Mouse (Mus musculus) liver, embryonic 14.5 days (tissue): Measurements from ENCODE around the gene Dupd1. TPM values are rescaled to one million over a fixed set of nuclear protein-coding genes. Genes with fewer than 3 reads are reported as not detected.

Source experiments
- ATAC-seq: fragments of 200-750 bp; cut with Nextera tagmentation; 2 replicates; pipeline ENCODE4 v1.8.0; 2017; ENCODE audit warnings: moderate number of reproducible peaks, mild to moderate bottlenecking, moderate library complexity; ENCODE audit not compliant: insufficient read depth
- DNase-seq, 3 experiments: peaks; one replicate each; pipeline ENCODE4 v3.0.0-alpha.2; 2012 to 2013; ENCODE audit warnings: low read depth in 3 of 3, low spot score in 3 of 3
- H3K27ac ChIP-seq: fragments of 300-500 bp; sonication (generic); 2 replicates; pipeline ENCODE4 v1.5.1; 2014; ENCODE audit warnings: moderate library complexity, mild to moderate bottlenecking, control low read depth, inconsistent platforms
- H3K27me3 ChIP-seq: fragments of 300-500 bp; sonication (generic); 2 replicates; pipeline ENCODE4 v1.6.1; 2014; ENCODE audit warnings: mild to moderate bottlenecking, low read length, moderate library complexity; ENCODE audit not compliant: control insufficient read depth, insufficient read depth
- H3K36me3 ChIP-seq: fragments of 300-500 bp; sonication (generic); replicated peaks from 2 replicates; pipeline ENCODE4 v1.6.1; 2014; ENCODE audit warnings: low read depth; ENCODE audit not compliant: control insufficient read depth, insufficient read depth
- H3K4me1 ChIP-seq, 2 experiments: fragments of 200-500 bp in 1 of 2; fragments of 300-500 bp in 1 of 2; sonication (generic) in 1 of 2; replicated peaks; 2 replicates each; pipeline ENCODE4 v1.6.1; 2012 to 2014; ENCODE audit warnings: antibody characterized with exemption in 1 of 2, inconsistent platforms in 1 of 2, low read length in 1 of 2; ENCODE audit not compliant: control insufficient read depth in 2 of 2, insufficient read depth in 2 of 2
- H3K4me2 ChIP-seq: fragments of 300-500 bp; sonication (generic); 2 replicates; pipeline ENCODE4 v1.6.1; 2014; ENCODE audit warnings: low read depth, mild to moderate bottlenecking, control low read depth, moderate library complexity
- H3K4me3 ChIP-seq, 2 experiments: fragments of 200-500 bp in 1 of 2; fragments of 300-500 bp in 1 of 2; sonication (generic) in 1 of 2; 2 replicates each; pipeline ENCODE4 v1.5.1; 2012 to 2014; ENCODE audit warnings: low read depth in 2 of 2, low read length in 2 of 2, mild to moderate bottlenecking in 2 of 2, control low read depth in 1 of 2, inconsistent platforms in 1 of 2, moderate library complexity in 1 of 2; ENCODE audit not compliant: insufficient read depth in 1 of 2
- H3K9ac ChIP-seq: fragments of 300-500 bp; sonication (generic); replicated peaks from 2 replicates; pipeline ENCODE4 v1.6.1; 2014; ENCODE audit warnings: mild to moderate bottlenecking, control low read depth, moderate library complexity
- H3K9me3 ChIP-seq: fragments of 300-500 bp; sonication (generic); 2 replicates; pipeline ENCODE4 v1.6.1; 2016; ENCODE audit warnings: low read length, mixed read lengths; ENCODE audit not compliant: control insufficient read depth
- CTCF ChIP-seq: IDR thresholded peaks from 2 replicates; pipeline ENCODE4 v1.5.1; 2016; ENCODE audit warnings: antibody characterized with exemption, low read depth, control low read depth
- EP300 ChIP-seq: IDR thresholded peaks from 2 replicates; pipeline ENCODE4 v1.6.1; 2016; ENCODE audit warnings: antibody characterized with exemption, low read depth
- WGBS: fragments of 180-500 bp; shearing (Covaris S2); extraction: QIAGEN DNeasy Blood & Tissue Kit; methylation state at CpG from one replicate; pipeline ENCODE4 v1.1.7; 2014; ENCODE audit not compliant: insufficient replicate concordance; 5-methylcytosine and 5-hydroxymethylcytosine counted together
- polyA plus RNA-seq, 2 experiments: library from polyadenylated mRNA; depleted of rRNA in 1 of 2; stranded (reverse) in 1 of 2; unstranded in 1 of 2; fragments of >200 nt; fragmentation: Nextera tagmentation in 1 of 2; extraction: Ambion mirVana in 1 of 2; gene quantifications; 2 replicates each; pipeline versions ENCODE4 v1.2.1 to v1.2.3; 2012 to 2014

Gene Dupd1
- polyA plus RNA-seq, 2 experiments, result not detected

- peak within 1 kb of the TSS; percentile 84 for H3K4me2 ChIP-seq
- H3K4me1 ChIP-seq, result peaks cover 23 to 27% of the 10 kb centered on the region in 2 experiments
- H3K9ac ChIP-seq, result peak within 1 kb of the TSS; percentile 92
- ATAC-seq, result peak; percentile 78
- H3K9me3 ChIP-seq, result no peaks in the 10 kb centered on the region
- no peaks in the 10 kb centered on the region for H3K27me3 ChIP-seq
- TF ChIP-seq CTCF (no peak), EP300 (no peak)
- WGBS, result 0% methylated on average over 26 of the region's 26 CpGs
- peak within 1 kb of the TSS; percentile 35 for H3K27ac ChIP-seq
- H3K36me3 ChIP-seq, result no peaks in the 10 kb centered on the region
- DNase-seq, result peak in 1 of 3 experiments; percentile 31
- peak within 1 kb of the TSS; percentile 89 to 99 for H3K4me3 ChIP-seq
These were observed 36.6 kb upstream of the Dupd1 start, which contains the start of gene Dusp13 for GRCm38 (mm10) chr14:21750881-21751542. Dusp13 (minus strand) TSS chr14:21751181.

GRCm38 (mm10) chr14:21750008-21750880 lies 35.9 kb upstream of the Dupd1 start, which contains the start of gene Samd8:
Samd8 (plus strand) TSS chr14:21750531.
- 6% methylated on average over 50 of the region's 52 CpGs for WGBS
- Histone ChIP-seq H3K27me3 (no peaks in the 10 kb centered on the region), H3K9me3 (no peaks in the 10 kb centered on the region), H3K4me2 (peak within 1 kb of the TSS; percentile 84), H3K36me3 (no peaks in the 10 kb centered on the region), H3K4me3 (peak within 1 kb of the TSS; percentile 89 to 99), H3K9ac (peak within 1 kb of the TSS; percentile 92), H3K27ac (peak within 1 kb of the TSS; percentile 35), H3K4me1 (peaks cover 16 to 21% of the 10 kb centered on the region in 2 experiments)
- TF ChIP-seq CTCF (no peak), EP300 (no peak)
- peak; percentile 70 to 75 (median 71) for DNase-seq
- peak; percentile 84 for ATAC-seq

- no peak overlapping the region for H3K9ac ChIP-seq
- TF ChIP-seq EP300, result no peak
- TF ChIP-seq CTCF, result peak; percentile 63
- DNase-seq, result no peak
- no peaks in the 10 kb centered on the region for H3K9me3 ChIP-seq
- no peak overlapping the region for H3K4me2 ChIP-seq
- no peak overlapping the region for H3K27ac ChIP-seq
- no peaks in the 10 kb centered on the region for H3K36me3 ChIP-seq
- peaks cover 12 to 17% of the 10 kb centered on the region in 2 experiments for H3K4me1 ChIP-seq
- 35% methylated on average over 15 of the region's 15 CpGs for WGBS
- no peaks in the 10 kb centered on the region for H3K27me3 ChIP-seq
- no peak overlapping the region for H3K4me3 ChIP-seq
- ATAC-seq, result no peak
These were observed 33.9 kb upstream of the Dupd1 start for GRCm38 (mm10) chr14:21748142-21748870.

GRCm38 (mm10) chr14:21747436-21748141 lies 33.2 kb upstream of the Dupd1 start:
- H3K36me3 ChIP-seq, result no peaks in the 10 kb centered on the region
- H3K9me3 ChIP-seq, result no peaks in the 10 kb centered on the region
- H3K4me2 ChIP-seq, result no peak overlapping the region
- no peak for ATAC-seq
- WGBS, result 51% methylated on average over 14 of the region's 14 CpGs
- peaks cover 12 to 17% of the 10 kb centered on the region in 2 experiments for H3K4me1 ChIP-seq
- DNase-seq, result no peak
- H3K27me3 ChIP-seq, result no peaks in the 10 kb centered on the region
- H3K9ac ChIP-seq, result no peak overlapping the region
- TF ChIP-seq CTCF (no peak), EP300 (no peak)
- no peak overlapping the region for H3K4me3 ChIP-seq
- no peak overlapping the region for H3K27ac ChIP-seq
